Mouse (Mus musculus) c-Kit-positive CD71-positive TER-119-positive erythroid progenitor cells, embryonic 14.5 days (primary cell): ENCODE measurements around the gene Ppp1r12a.

Experiments
- DNase-seq: peaks from one replicate; pipeline ENCODE4 v3.0.0-alpha.2; 2013; ENCODE audit warnings: low spot score

Ppp1r12a gene

GRCm38 (mm10) chr10:108291688-108292471 is 129.9 kb downstream of the Ppp1r12a start:
- no peak for DNase-seq

- no peak for DNase-seq
Measured at GRCm38 (mm10) chr10:108292651-108293050, 130.7 kb downstream of the Ppp1r12a start.

GRCm38 (mm10) chr10:108293620-108294195 is 131.7 kb downstream of the Ppp1r12a start:
- no peak for DNase-seq

- DNase-seq, result no peak
Measured at GRCm38 (mm10) chr10:108294766-108295165, 132.8 kb downstream of the Ppp1r12a start.

- no peak for DNase-seq
Measured at GRCm38 (mm10) chr10:108296446-108296845, 134.5 kb downstream of the Ppp1r12a start.

GRCm38 (mm10) chr10:108298261-108298660 is 136.3 kb downstream of the Ppp1r12a start:
- DNase-seq, result no peak

- no peak for DNase-seq
Measured at GRCm38 (mm10) chr10:108298841-108299545, 137.0 kb downstream of the Ppp1r12a start.

- no peak for DNase-seq
Measured at GRCm38 (mm10) chr10:108299828-108300227, 137.8 kb downstream of the Ppp1r12a start.

GRCm38 (mm10) chr10:108300843-108301242 is 138.8 kb downstream of the Ppp1r12a start:
- DNase-seq, result peak; percentile 80

GRCm38 (mm10) chr10:108307772-108308171 is 145.8 kb downstream of the Ppp1r12a start:
- no peak for DNase-seq

GRCm38 (mm10) chr10:108310195-108310594 is 148.2 kb downstream of the Ppp1r12a start:
- no peak for DNase-seq

- DNase-seq, result no peak
Measured at GRCm38 (mm10) chr10:108311396-108311795, 149.4 kb downstream of the Ppp1r12a start.

GRCm38 (mm10) chr10:108313845-108314244 is 151.9 kb downstream of the Ppp1r12a start:
- DNase-seq, result no peak

- DNase-seq, result peak; percentile 33
Measured at GRCm38 (mm10) chr10:108314396-108314795, 152.4 kb downstream of the Ppp1r12a start.

GRCm38 (mm10) chr10:108315236-108315635 is 153.2 kb downstream of the Ppp1r12a start:
- DNase-seq, result no peak

- no peak for DNase-seq
Measured at GRCm38 (mm10) chr10:108328356-108328755, 166.4 kb downstream of the Ppp1r12a start.

GRCm38 (mm10) chr10:108328983-108329382 is 167.0 kb downstream of the Ppp1r12a start:
- no peak for DNase-seq

GRCm38 (mm10) chr10:108329771-108330170 is 167.8 kb downstream of the Ppp1r12a start:
- no peak for DNase-seq

GRCm38 (mm10) chr10:108330964-108331363 is 169.0 kb downstream of the Ppp1r12a start:
- DNase-seq, result no peak

GRCm38 (mm10) chr10:108331784-108332561 is 170.0 kb downstream of the Ppp1r12a start, which contains the start of gene Pawr:
Gene Pawr, plus strand, starts transcription at chr10:108332121.
- DNase-seq, result peak; percentile 78

GRCm38 (mm10) chr10:108332571-108333541 is 170.9 kb downstream of the Ppp1r12a start:
- DNase-seq, result peak; percentile 31
